Mouse (Mus musculus): Measurements from ENCODE around the gene Prkcb. TPM values are rescaled to one million over a fixed set of nuclear protein-coding genes. Genes with fewer than 3 reads are reported as not detected.
A peak's percentile ranks its signal among the peaks of the same experiment; 100 is the strongest.

Gene Prkcb
- polyA plus RNA-seq, 1 experiment = 502 TPM

DNA sequence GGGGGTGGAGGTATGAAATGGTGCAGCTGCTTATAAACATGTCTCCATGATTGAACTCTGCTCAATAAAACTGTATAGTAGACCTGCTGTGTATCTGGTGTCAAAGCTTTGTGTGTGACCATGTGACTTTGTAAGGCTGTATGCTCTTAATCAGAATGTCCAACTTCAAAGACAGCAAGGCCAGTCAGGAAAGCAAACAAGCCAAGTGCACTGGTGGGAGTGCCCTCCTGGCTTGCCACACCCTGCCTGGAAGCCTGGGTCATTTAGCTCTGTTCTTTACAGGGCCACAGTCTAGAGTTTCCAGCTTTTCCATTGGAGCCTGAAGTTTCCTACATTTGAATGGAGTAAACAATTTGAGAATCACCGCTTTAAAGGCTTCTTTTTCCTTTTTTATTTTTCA, 148.8 kb downstream of the Prkcb start:
- no peak for DNase-seq (ENCODE audit: extremely low spot score in 1 of 2, low spot score in 1 of 2)

DNA sequence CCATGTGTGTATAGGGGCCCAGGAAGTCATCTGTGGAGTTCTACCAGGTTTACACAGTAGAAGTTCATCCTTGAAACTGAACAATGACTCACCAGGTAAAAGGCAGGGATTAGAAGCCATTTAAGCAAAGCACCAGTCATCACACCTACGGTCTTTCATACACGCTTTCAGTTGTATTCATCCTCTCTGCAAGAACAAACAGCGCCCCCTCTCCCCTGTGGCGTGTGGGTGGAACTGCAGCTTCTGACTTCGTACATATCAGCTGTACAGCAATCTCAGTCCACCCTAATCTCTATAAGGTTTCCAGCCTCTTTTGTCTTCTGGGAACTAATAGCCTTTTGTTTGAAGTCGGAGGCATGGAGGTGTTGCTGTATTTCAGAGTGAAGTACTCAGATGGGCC, 156.5 kb downstream of the Prkcb start:
- peak in 1 of 2 experiments; percentile 62 for DNase-seq (ENCODE audit: extremely low spot score in 1 of 2, low spot score in 1 of 2)

DNA sequence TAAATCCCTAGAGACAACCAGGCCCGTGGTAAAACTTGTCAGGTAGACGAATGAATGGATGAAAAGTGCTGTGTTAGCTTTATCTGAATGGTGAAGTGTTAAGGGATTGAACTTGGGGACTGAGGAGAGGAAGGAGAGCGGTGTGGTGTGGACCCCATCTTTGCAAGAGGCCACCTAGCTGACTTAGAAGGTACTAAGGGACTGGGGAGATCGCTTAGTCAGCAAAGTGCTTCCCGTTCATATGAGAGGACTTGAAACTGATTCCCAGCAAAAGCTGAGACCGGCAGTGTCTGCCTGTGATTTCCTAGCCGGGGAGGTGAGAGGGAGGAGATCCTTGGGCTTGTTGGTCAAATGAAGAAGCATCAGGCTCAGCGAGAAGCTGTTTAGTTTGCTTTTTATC, 164.1 kb downstream of the Prkcb start:
- DNase-seq (ENCODE audit: extremely low spot score in 1 of 2, low spot score in 1 of 2) = no peak

DNA sequence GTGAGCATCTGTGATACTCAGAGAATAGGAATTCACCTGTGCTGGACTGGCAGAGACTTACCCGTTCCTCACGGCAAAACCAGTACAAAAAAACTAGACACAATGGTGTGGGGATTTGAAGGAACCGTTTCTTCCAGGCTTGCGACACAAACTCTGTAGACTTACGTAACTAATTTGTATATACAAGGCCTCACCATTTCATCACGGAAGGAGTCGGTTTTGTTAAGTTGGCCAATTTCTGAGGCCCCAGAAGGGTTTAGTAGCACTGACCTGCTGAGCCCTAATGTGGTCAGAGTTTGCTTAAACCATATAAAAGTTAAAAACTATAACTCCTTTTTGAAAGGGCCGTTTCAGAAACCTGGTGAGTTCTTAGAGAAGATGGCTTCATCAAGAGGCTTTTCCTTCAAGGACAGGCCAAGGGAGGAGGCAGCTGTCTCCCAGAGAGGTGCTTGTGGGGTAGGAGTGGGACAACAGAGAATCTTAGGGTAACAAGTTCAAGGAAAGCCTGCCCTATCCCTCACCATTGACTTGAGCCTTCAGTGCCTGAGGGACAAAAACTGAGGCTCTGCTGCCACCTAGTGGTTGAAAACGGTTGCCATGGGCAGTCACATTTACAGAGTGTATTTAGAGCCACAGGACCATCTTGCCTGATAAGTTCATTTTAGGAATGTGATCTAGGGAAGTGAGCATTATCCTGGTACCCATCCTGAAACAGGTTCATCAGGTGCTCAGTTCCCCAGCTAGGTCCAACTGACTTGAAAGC, 170.8 kb downstream of the Prkcb start:
- peak; percentile 67 to 95 for DNase-seq (ENCODE audit: extremely low spot score in 1 of 2, low spot score in 1 of 2)

DNA sequence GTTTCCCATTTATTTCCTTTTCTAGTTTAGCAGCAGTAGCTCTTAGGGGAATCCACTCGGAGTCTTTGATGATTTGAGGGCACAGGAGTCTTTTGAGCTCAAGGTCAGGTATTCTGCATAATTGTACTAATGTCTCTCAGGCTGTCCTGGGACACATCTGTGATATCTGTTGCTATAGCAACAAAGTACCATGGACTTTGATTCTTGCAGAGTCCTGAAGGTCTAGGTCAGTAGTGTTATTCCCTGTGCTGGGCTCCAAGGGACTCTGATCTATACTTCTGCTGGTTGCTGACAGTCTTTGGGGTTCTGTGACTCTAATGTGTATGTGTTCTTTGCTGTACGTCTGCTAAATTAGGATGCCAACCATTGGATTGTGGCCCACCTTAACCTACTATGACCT, 171.5 kb downstream of the Prkcb start:
- no peak for DNase-seq (ENCODE audit: extremely low spot score in 1 of 2, low spot score in 1 of 2)

DNA sequence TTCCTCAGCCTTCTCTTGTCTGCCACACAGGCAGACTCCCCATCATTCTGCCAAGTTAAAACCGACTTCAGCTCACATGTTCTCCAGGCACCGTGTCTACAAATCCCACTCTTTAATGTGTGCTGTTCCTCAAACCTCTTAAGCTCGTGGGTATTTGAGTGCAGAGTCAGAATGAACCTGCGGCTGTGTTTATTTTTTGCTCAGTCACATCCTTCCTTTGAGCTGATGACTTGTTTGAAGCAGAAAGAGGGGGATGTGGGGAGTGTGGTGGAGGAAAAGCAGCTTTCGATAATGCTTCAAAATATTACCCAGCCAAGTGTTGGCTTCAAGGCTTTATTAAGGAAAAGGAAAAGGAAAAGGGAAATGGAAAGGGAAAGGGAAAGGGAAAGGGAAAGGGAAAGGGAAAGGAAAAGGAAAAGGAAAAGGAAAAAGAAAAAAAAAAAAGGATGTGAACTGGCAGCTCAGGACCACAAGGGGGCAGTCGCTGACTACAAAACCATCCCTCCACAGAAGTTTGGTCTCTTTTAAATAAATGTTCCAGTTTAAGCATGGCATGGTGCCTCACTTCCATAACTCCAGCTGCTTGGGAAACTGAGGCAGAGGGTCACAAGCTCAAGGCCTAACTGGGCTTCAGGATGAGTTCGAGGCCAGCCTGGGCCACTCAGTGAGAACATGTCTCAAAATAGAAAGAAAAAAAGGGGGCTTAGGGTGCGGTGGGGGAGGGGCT, 177.4 kb downstream of the Prkcb start:
- DNase-seq (ENCODE audit: extremely low spot score in 1 of 2, low spot score in 1 of 2) = peak in 1 of 2 experiments; percentile 48

DNA sequence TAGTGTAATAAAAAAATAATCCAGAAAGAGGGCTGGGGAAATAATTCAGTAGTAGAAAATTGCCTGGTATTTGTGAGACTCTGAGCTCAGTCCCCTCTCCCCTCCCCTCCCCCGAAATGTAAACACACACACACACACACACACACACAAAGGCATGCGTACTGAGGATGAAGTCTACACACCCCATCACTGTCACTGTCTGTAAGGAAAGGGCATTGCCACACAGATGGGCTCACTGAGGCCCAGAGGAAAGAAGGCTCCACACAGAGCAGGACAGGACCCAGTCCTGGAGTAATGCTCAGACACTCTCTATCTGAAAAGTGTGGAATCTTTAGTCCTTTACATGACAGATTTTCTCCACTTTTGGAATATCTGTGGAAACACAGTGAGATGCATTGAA, 178.2 kb downstream of the Prkcb start:
- no peak for DNase-seq (ENCODE audit: extremely low spot score in 1 of 2, low spot score in 1 of 2)

DNA sequence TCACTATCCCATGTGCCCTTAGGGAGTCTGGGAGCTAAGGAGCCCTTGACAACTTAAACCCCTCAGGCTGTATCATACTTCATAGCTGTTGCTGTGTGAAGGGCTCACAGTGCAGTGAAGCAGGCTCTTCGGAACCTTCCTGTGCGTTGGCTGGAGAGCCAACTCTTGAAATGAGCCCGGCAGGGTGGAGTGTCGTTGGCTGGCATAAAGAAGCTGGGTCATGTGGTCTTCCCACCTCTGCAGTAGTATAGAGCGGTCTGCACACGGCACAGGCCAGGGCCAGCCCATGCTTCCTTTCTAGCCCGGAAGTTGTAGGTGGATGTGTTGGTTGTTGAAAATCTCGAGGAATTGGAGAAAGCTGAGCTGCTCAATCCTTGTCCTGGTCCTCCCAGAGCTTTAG, 179.3 kb downstream of the Prkcb start:
- DNase-seq (ENCODE audit: extremely low spot score in 1 of 2, low spot score in 1 of 2) = peak in 1 of 2 experiments; percentile 46

DNA sequence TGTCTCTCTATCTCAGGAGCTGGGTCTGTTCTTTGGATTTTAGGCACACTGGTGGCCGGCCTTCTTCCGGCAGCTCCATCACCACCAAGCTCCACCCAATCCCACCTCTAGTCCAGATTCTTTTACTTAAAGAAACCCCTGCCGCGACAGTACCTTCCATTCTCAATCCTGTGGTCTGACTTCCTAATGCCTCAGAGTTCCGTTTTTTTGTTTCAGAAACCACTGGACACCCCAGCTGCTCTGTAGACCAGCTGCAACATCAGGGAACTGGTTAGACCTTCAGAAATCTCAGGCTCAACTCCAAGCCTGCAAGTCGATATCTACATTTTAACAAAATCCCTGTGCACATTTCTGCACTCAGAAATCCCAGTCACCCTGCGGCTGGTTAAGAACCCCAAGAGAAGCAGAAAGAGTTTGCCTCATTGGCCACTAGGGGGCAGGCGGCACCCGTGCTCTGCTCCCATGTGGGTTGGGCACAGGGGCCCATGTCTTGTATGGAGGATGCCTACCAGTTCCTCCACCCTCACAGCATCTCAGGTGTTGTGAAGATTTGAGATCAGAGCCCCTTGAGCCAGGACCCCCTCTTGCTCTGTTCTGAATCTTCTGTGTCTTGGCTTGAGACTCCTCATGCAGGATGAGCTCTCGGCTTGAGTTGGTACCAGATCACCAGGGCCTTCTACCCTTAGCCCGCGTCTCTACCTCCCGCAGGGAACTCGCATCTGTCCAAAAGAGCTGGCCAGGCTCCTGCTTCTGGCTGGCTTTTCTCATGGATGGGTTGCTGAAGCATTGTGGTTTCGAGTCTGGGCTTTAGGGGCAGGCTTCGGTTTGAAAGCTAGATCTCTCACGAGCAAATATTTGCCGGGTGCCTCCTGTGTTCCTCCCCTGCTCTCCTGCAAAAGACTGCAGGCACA, 182.1 kb downstream of the Prkcb start:
- DNase-seq (ENCODE audit: extremely low spot score in 1 of 2, low spot score in 1 of 2) = peak; percentile 32 to 86

DNA sequence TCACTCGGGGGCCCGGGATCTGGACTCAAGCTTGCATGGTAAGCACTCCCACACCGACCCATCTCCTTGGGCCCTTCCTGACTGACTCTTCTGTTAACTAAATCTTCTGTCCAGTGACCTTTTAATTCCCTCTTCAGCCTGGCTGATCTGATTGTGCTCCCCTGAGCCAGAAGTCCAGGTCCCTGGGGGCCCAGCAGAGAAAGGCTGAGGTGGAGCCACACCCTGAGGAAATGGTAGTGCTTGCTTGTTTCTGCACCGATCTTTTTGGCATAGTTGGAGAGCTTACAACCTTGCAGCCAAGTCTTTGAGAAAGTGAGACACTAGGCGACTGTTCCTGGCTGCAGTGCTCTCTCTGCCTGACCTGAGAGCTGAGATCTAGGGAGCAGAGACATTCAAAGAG, 183.7 kb downstream of the Prkcb start:
- DNase-seq (ENCODE audit: extremely low spot score in 1 of 2, low spot score in 1 of 2) = no peak

DNA sequence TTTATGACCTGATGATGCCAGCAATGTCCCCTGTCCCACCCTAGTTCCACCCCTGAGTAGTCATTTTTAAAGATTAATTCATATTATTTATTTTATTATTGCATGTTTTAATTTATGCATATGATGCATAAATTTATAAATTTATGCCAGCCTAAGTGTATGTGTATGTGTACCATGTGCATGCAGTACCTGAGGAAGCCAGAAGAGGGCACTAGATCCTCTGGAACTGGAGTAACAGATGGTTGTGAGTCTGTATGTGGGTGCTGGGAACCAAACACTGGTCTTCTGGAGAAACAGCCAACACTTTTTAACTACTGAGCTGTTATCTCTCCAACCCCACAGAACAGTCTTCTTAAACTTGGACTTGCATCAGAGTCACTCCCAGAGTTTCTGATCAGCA, 186.5 kb downstream of the Prkcb start:
- DNase-seq (ENCODE audit: extremely low spot score in 1 of 2, low spot score in 1 of 2) = no peak

DNA sequence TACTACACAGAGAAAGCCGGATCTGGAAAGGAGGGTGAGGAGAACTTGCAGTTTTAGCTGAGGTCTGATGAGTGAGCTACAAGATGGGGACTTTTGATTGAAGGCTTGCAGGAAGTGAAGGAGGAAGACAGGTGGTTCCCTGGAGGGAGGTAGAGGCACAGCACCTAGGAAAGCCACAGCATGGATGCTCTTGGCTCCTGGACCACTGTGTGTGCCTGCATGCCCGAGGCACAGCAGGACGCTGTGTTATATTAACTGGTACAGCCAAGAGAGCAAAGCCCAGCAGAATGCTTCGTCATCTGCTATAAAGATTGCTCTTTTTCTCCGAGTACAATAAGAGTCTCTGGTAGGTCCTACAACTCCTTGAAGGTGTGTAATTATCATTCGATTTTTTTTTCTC, 188.1 kb downstream of the Prkcb start:
- DNase-seq (ENCODE audit: extremely low spot score in 1 of 2, low spot score in 1 of 2) = no peak

DNA sequence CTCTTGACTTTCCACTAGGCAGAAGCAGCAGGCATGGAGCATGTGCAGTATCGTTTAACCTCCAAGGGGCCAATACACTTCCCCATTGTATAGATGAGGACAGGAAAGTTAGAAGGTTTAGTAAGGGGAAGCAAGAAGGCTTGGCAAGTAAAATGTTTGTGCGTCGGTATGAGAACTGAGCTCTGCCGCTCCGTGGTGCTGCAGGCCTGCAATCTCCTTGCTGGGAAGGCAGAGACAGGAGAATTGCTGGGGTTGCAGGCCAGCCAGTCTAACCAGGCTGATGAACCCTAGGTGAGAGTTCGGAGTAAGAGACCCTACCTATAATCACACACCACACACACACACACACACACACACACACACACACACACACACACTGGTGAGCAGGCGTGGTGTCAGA, 188.6 kb downstream of the Prkcb start:
- DNase-seq (ENCODE audit: extremely low spot score in 1 of 2, low spot score in 1 of 2) = no peak

DNA sequence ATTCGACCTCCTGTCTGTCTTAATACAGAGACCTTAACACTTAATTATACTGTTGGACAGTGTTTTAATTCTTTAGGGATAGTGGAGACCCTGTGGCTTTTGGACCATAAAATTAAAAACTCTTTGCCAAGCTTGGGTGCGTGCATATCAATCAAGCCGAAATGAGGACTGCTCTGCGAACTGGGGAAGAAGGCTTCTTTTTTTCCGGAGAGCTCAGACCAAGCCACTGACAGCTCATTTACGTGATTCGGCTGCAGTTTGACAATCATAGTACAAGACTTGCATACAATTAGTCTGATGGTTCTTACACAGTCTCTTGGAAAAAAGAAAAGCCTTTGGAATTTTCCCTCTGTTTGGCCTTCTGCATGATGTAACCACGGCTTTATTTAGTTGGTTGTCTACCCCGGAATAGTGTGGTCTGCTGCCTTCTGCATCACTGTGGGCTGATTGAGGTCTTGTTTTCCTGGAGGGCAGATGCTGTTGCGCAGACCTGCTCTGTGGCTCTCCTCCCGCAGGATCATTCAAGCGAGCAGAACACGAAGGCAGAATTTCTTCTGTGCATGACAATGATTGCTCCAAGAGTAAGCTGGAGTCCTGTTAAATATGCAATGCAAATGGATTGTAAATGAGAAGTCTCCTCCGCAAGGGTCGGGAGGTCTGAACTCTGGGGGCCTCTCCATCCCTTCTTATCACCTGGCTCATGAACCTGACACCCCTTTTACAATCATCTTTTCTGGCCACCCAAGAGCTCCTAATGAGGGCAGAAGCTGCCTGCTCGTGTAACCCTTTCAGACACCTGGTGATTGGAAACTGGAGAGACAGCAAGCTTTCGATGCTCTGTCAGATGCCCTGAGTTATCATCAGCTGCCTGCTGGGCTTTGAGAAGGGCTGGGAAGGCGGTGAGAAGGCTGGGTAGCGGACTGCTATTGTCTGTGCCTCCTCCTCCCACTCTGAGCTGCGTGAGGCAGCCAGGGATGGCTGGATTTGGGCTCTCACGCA, 189.3 kb downstream of the Prkcb start:
- DNase-seq (ENCODE audit: extremely low spot score in 1 of 2, low spot score in 1 of 2) = peak in 1 of 2 experiments; percentile 50

DNA sequence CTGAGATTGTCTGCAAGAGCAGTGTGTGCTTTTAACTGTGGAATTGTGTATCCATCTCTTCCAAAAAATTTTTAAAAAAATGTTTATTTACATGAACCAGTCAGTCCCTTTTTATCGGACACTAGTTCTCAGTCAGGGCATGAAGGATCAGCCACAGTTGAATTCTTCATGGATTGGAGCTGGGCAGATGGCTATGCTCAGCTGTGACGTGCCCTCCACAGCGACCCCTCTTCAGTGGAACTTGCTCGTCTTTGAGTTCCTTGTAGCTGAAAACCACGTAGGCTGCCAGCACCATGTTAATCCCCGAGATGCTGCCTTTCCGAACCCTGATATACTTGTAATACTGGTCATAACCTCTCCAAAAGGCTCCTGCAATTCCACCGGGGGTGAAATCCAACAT, 195.4 kb downstream of the Prkcb start:
- DNase-seq (ENCODE audit: extremely low spot score in 1 of 2, low spot score in 1 of 2) = no peak

DNA sequence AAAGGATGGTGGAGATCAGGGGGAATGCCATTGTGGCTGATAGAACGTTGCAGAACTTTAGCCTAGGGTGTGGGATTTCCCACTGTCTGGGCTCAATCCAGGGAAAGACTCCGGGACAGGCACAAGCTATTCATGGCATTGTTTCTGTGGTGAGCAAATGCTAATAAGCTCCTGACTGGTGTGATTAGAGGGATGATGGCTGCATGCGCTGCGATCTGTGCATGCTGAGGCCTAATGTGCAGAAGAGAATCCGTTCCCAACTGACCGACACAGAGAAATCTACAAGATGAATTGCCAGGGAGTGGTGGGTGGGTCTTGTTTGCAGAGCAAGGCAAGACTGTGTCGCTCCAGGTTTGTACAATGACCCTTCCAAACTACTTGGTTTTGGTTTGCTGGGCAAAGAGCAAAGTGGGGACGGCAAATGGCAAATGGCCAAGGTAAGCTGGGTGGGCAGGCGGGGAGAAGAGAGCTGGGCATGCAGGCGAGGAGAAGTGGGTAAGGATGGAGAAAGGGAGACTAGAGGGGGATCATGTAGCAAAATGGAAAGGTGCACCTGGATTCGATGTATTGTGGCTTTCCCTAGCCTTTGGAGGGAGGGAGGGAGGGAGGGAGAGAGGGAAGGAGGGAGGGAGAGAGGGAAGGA, 199.5 kb downstream of the Prkcb start:
- no peak for DNase-seq (ENCODE audit: extremely low spot score in 1 of 2, low spot score in 1 of 2)

DNA sequence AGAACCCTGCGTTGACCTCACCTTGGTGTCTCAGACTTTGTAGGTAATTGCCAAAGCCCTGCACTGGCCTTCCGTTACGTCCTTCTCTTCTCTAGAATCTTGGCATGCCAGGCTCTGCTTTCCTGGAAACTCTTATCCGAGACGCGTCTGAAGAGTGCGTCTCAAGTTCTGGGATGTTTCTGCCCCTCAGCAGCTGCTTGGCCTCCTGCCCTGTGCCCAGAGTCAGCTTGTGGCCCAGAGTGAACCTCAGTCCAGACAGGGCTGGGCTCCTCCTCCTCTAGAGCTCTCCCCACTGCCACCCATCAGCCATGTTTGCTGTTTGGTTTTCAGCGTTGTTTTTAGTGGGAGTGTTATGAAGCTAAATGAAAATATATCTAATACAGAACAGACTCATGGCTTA, 203.5 kb downstream of the Prkcb start:
- no peak for DNase-seq (ENCODE audit: extremely low spot score in 1 of 2, low spot score in 1 of 2)

DNA sequence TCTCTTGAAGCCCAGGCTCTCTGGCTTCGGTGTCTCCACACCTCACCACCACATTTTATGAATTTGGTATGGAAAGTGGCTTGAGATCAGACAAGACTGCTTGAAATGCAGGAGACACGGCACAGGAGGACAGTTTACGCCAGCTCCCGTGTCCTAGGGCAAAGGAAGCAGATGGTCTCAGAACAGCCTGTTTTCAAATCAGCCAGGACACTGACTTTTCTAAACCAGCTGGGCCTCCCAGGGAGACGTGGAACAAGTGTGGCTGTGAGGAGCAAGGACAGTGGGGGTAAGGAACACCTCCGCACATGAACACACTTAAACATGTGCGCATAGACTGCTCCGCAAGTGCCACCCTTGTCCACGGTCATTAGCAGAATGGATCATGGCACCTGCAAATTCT, 204.4 kb downstream of the Prkcb start:
- no peak for DNase-seq (ENCODE audit: extremely low spot score in 1 of 2, low spot score in 1 of 2)

DNA sequence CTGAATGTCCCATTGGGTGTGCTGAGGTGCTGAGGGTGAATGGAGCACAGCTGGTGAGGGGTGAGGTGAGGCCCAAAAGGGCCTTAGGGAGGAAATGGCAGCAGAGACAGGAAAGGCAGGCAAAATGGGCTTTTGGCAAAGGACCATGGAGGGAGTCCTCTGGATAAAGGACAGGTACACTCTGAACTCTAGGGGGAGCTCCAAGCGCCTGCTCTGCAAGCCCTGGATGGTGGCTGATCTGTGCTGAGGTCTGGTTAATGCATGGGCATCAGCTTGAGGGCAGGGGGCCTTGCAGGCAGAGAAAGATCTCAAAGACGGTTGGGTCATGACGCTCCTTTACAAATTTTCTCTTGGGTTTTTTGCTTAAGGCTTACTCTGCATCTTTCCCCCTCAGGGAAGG, 205.5 kb downstream of the Prkcb start:
- peak in 1 of 2 experiments; percentile 53 for DNase-seq (ENCODE audit: extremely low spot score in 1 of 2, low spot score in 1 of 2)
